Mouse (Mus musculus) MEL (cell line): Measurements from ENCODE around the gene Inpp4b. TPM values are rescaled to one million over a fixed set of nuclear protein-coding genes. Genes with fewer than 3 reads are reported as not detected.

Experiments used
- DNase-seq: peaks from one replicate; pipeline ENCODE4 v3.0.0; 2011; ENCODE audit warnings: low read depth, low spot score
- H3K27ac ChIP-seq: 2 replicates; pipeline ENCODE4 v1.5.1; 2012; ENCODE audit warnings: low read depth, mild to moderate bottlenecking, control low read depth, low read length, moderate library complexity; ENCODE audit not compliant: control insufficient read depth
- H3K27me3 ChIP-seq, 2 experiments: fragments of 150-350 bp in 1 of 2; sonication (generic) in 1 of 2; 2 replicates each; pipeline ENCODE4 v1.6.1; 2012; ENCODE audit warnings: low read length in 2 of 2, mild to moderate bottlenecking in 2 of 2, improper control_type of control experiment in 1 of 2, moderate library complexity in 1 of 2; ENCODE audit not compliant: insufficient read depth in 2 of 2, control insufficient read depth in 1 of 2
- H3K36me3 ChIP-seq, 2 experiments: 2 replicates each; pipeline ENCODE4 v1.6.1; 2012 to 2014; ENCODE audit warnings: low read length in 2 of 2, improper control_type of control experiment in 1 of 2, inconsistent platforms in 1 of 2, mild to moderate bottlenecking in 1 of 2; ENCODE audit not compliant: insufficient read depth in 2 of 2, control insufficient read depth in 1 of 2
- H3K4me1 ChIP-seq, 2 experiments: fragments of 150-350 bp in 1 of 2; sonication (generic) in 1 of 2; 2 replicates each; pipeline ENCODE4 v1.6.1; 2012; ENCODE audit warnings: low read length in 2 of 2, improper control_type of control experiment in 1 of 2, mild to moderate bottlenecking in 1 of 2; ENCODE audit not compliant: insufficient read depth in 2 of 2, control insufficient read depth in 1 of 2
- H3K4me3 ChIP-seq, 2 experiments: fragments of 150-350 bp in 1 of 2; sonication (generic) in 1 of 2; 2 replicates each; pipeline ENCODE4 v1.5.1; 2012; ENCODE audit warnings: low read depth in 2 of 2, low read length in 2 of 2, mild to moderate bottlenecking in 2 of 2, moderate library complexity in 2 of 2, control low read depth in 1 of 2, improper control_type of control experiment in 1 of 2; ENCODE audit not compliant: control insufficient read depth in 1 of 2, insufficient read depth in 1 of 2
- H3K79me2 ChIP-seq: 2 replicates; pipeline ENCODE4 v1.6.1; 2012; ENCODE audit warnings: mild to moderate bottlenecking, low read length, moderate library complexity; ENCODE audit not compliant: control insufficient read depth, poor library complexity, insufficient read depth
- H3K9ac ChIP-seq: 2 replicates; pipeline ENCODE4 v1.6.1; 2012; ENCODE audit warnings: low read depth, mild to moderate bottlenecking, control low read depth, low read length, moderate library complexity; ENCODE audit not compliant: control insufficient read depth, poor library complexity, severe bottlenecking
- H3K9me3 ChIP-seq: fragments of 150-350 bp; sonication (generic); replicated peaks from 2 replicates; pipeline ENCODE4 v1.6.1; 2012; ENCODE audit warnings: mild to moderate bottlenecking, low read length, improper control_type of control experiment, moderate library complexity; ENCODE audit not compliant: insufficient read depth
- CHD1 ChIP-seq: IDR thresholded peaks from 2 replicates; pipeline ENCODE4 v1.6.1; 2012; ENCODE audit warnings: low read depth, mild to moderate bottlenecking, inconsistent platforms, low read length, improper control_type of control experiment
- CHD2 ChIP-seq: IDR thresholded peaks from 2 replicates; pipeline ENCODE4 v1.6.1; 2011; ENCODE audit warnings: low read length, improper control_type of control experiment
- E2F4 ChIP-seq: IDR thresholded peaks from 2 replicates; pipeline ENCODE4 v1.6.1; 2011; ENCODE audit warnings: low read depth, low read length, improper control_type of control experiment, borderline replicate concordance
- ELF1 ChIP-seq: IDR thresholded peaks from 2 replicates; pipeline ENCODE4 v1.6.1; 2014; ENCODE audit warnings: low read depth, mild to moderate bottlenecking, inconsistent platforms, low read length, improper control_type of control experiment, moderate library complexity
- HCFC1 ChIP-seq: IDR thresholded peaks from 2 replicates; pipeline ENCODE4 v1.6.1; 2012; ENCODE audit warnings: low read depth, mild to moderate bottlenecking, inconsistent platforms, low read length, improper control_type of control experiment, moderate library complexity
- JUND ChIP-seq: IDR thresholded peaks from 2 replicates; pipeline ENCODE4 v1.6.1; 2011; ENCODE audit warnings: low read depth, mild to moderate bottlenecking, improper control_type of control experiment, low read length
- MAFK ChIP-seq: IDR thresholded peaks from 2 replicates; pipeline ENCODE4 v1.6.1; 2011; ENCODE audit warnings: low read depth, mild to moderate bottlenecking, low read length, improper control_type of control experiment, borderline replicate concordance
- MAX ChIP-seq: IDR thresholded peaks from 2 replicates; pipeline ENCODE4 v1.6.1; 2011; ENCODE audit warnings: low read length, improper control_type of control experiment
- MEF2A ChIP-seq: IDR thresholded peaks from 2 replicates; pipeline ENCODE4 v1.6.1; 2014; ENCODE audit warnings: low read depth, mild to moderate bottlenecking, inconsistent platforms, low read length, improper control_type of control experiment; ENCODE audit not compliant: poor library complexity, insufficient replicate concordance, severe bottlenecking; ENCODE audit errors: extremely low read depth
- MXI1 ChIP-seq: IDR thresholded peaks from 2 replicates; pipeline ENCODE4 v1.6.1; 2011; ENCODE audit warnings: mild to moderate bottlenecking, low read depth, low read length, improper control_type of control experiment
- MYC ChIP-seq: IDR thresholded peaks from 2 replicates; pipeline ENCODE4 v1.6.1; 2011; ENCODE audit warnings: low read depth, mild to moderate bottlenecking, low read length, improper control_type of control experiment, moderate library complexity
- NELFE ChIP-seq: IDR thresholded peaks from 2 replicates; pipeline ENCODE4 v1.6.1; 2011; ENCODE audit warnings: low read depth, low read length, improper control_type of control experiment
- NRF1 ChIP-seq: IDR thresholded peaks from 2 replicates; pipeline ENCODE4 v1.6.1; 2014; ENCODE audit warnings: low read depth, mild to moderate bottlenecking, inconsistent platforms, low read length, improper control_type of control experiment, moderate library complexity; ENCODE audit not compliant: poor library complexity, insufficient read depth, severe bottlenecking
- POLR2A ChIP-seq, 2 experiments: IDR thresholded peaks; 2 replicates each; pipeline ENCODE4 v1.6.1; 2011 to 2012; ENCODE audit warnings: low read length in 2 of 2, mild to moderate bottlenecking in 2 of 2, control low read depth in 1 of 2, improper control_type of control experiment in 1 of 2, low read depth in 1 of 2, moderate library complexity in 1 of 2; ENCODE audit not compliant: control insufficient read depth in 1 of 2, insufficient read depth in 1 of 2, poor library complexity in 1 of 2
- POLR2AphosphoS2 ChIP-seq: IDR thresholded peaks from 2 replicates; pipeline ENCODE4 v1.6.1; 2011; ENCODE audit warnings: low read length, improper control_type of control experiment
- POLR2AphosphoS5 ChIP-seq: IDR thresholded peaks from 2 replicates; pipeline ENCODE4 v1.6.1; 2012; ENCODE audit warnings: low read depth, borderline replicate concordance, mild to moderate bottlenecking, inconsistent platforms, low read length, moderate library complexity, mixed read lengths
- SIN3A ChIP-seq: IDR thresholded peaks from 2 replicates; pipeline ENCODE4 v1.6.1; 2012; ENCODE audit warnings: low read length, improper control_type of control experiment, inconsistent platforms
- SMC3 ChIP-seq: IDR thresholded peaks from 2 replicates; pipeline ENCODE4 v1.6.1; 2011; ENCODE audit warnings: low read depth, low read length, improper control_type of control experiment
- TBP ChIP-seq: IDR thresholded peaks from 2 replicates; pipeline ENCODE4 v1.8.0; 2011; ENCODE audit warnings: low read depth, low read length, improper control_type of control experiment
- TCF12 ChIP-seq: IDR thresholded peaks from 2 replicates; pipeline ENCODE4 v1.6.1; 2014; ENCODE audit warnings: low read depth, mild to moderate bottlenecking, inconsistent platforms, low read length, improper control_type of control experiment, moderate library complexity
- UBTF ChIP-seq: IDR thresholded peaks from 2 replicates; pipeline ENCODE4 v1.6.1; 2012; ENCODE audit warnings: low read depth, mild to moderate bottlenecking, inconsistent platforms, low read length, improper control_type of control experiment, moderate library complexity, borderline replicate concordance; ENCODE audit not compliant: insufficient read depth
- USF1 ChIP-seq: IDR thresholded peaks from 2 replicates; pipeline ENCODE4 v1.6.1; 2014; ENCODE audit warnings: low read depth, mild to moderate bottlenecking, inconsistent platforms, low read length, improper control_type of control experiment, moderate library complexity
- ZC3H11A ChIP-seq: IDR thresholded peaks from 2 replicates; pipeline ENCODE4 v1.6.1; 2012; ENCODE audit warnings: low read depth, mild to moderate bottlenecking, inconsistent platforms, low read length, improper control_type of control experiment
- polyA plus RNA-seq, 2 experiments: library from polyadenylated mRNA; stranded (reverse) in 1 of 2; unstranded in 1 of 2; fragments of >175 nt in 1 of 2; fragments of >200 nt in 1 of 2; gene quantifications; 2 replicates each; pipeline versions ENCODE4 v1.2.1 to v1.2.4; 2012; ENCODE audit warnings: low replicate concordance in 2 of 2, low read depth in 1 of 2; ENCODE audit not compliant: insufficient read length in 2 of 2, insufficient read depth in 1 of 2, missing spikeins in 1 of 2
- total RNA-seq: library from RNA; depleted of rRNA; stranded (reverse); fragments of 300-350 nt; gene quantifications from 2 replicates; pipeline ENCODE4 v1.2.3, GENCODE M21; 2012

The Inpp4b gene
- total and polyA plus RNA-seq, 3 experiments, result 12.3 to 26.9 (median 13.6) TPM

GRCm38 (mm10) chr8:81855009-81855408 lies 512.7 kb downstream of the Inpp4b start:
- Histone ChIP-seq H3K27me3 (no peaks in the 10 kb centered on the region), H3K9ac (no peak overlapping the region), H3K36me3 (0 out of 4 replicates have a peak, but pooled peaks cover 0 to 2% of the 10 kb centered on the region in 2 experiments), H3K4me3 (no peak overlapping the region), H3K9me3 (no peaks in the 10 kb centered on the region), H3K27ac (no peak overlapping the region), H3K4me1 (no peaks in the 10 kb centered on the region), H3K79me2 (no peaks in the 10 kb centered on the region; the same call in 1 of the 2 replicates)
- TF ChIP-seq UBTF, result no peak
- no peak for TF ChIP-seq TBP
- TF ChIP-seq USF1, result no peak
- no peak for TF ChIP-seq MEF2A
- no peak for TF ChIP-seq ELF1
- no peak for TF ChIP-seq HCFC1
- TF ChIP-seq MXI1, result no peak
- no peak for TF ChIP-seq MAX
- no peak for TF ChIP-seq NELFE
- TF ChIP-seq MYC, result no peak
- TF ChIP-seq CHD1, result no peak
- no peak for DNase-seq

DNA sequence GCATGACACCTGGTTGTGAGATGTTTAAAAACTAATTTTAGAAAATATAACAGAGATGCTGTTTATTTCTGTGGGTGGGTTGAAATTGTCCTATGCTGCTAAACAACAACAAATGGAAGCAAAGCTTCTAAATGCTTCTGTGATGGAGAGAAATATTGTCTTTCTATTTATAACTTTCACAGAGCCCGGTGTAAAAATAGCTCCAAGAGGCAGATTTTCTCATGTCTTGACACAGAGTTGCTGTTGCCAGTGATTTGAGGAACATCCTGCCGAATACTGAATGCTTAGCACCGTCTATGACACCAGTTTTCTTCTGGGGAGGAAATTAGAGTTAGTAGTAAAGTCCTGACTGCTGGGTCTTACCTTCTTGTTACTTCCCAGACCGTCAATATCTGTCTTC lies 513.8 kb downstream of the Inpp4b start:
- TF ChIP-seq NRF1 (no peak), NELFE (no peak)
- H3K9me3 ChIP-seq, result no peaks in the 10 kb centered on the region
- no peak overlapping the region for H3K9ac ChIP-seq
- peaks cover 0 to 2% of the 10 kb centered on the region in 2 experiments; a peak in 1 of 4 replicates for H3K36me3 ChIP-seq
- no peak overlapping the region for H3K4me3 ChIP-seq
- DNase-seq, result no peak
- no peak overlapping the region for H3K27ac ChIP-seq
- no peaks in the 10 kb centered on the region for H3K4me1 ChIP-seq
- H3K27me3 ChIP-seq, result no peaks in the 10 kb centered on the region
- H3K79me2 ChIP-seq, result no peaks in the 10 kb centered on the region; the same call in 1 of the 2 replicates

- H3K36me3 ChIP-seq, result peaks cover 0 to 2% of the 10 kb centered on the region in 2 experiments; a peak in 1 of 4 replicates
- no peaks in the 10 kb centered on the region for H3K4me1 ChIP-seq
- TF ChIP-seq E2F4 (no peak), SMC3 (no peak), ZC3H11A (no peak), MAFK (no peak), HCFC1 (no peak), MAX (no peak), CHD2 (no peak), SIN3A (no peak), CHD1 (no peak), NRF1 (no peak), POLR2A (IDR thresholded peaks at IDR 0.05; ENCODE audit: control insufficient read depth in 1 of 2, insufficient read depth in 1 of 2, low read depth in 1 of 2, low read length in 2 of 2, poor library complexity in 1 of 2) (no peak), TCF12 (no peak), POLR2AphosphoS2 (no peak), POLR2AphosphoS5 (no peak), JUND (no peak)
- H3K27ac ChIP-seq, result no peak overlapping the region
- no peaks in the 10 kb centered on the region; the same call in 1 of the 2 replicates for H3K79me2 ChIP-seq
- no peak overlapping the region for H3K9ac ChIP-seq
- no peaks in the 10 kb centered on the region for H3K9me3 ChIP-seq
- no peaks in the 10 kb centered on the region for H3K27me3 ChIP-seq
- no peak for DNase-seq
- H3K4me3 ChIP-seq, result no peak overlapping the region
Observed at GRCm38 (mm10) chr8:81856608-81857007, 514.3 kb downstream of the Inpp4b start.
